Mouse (Mus musculus): Measurements from ENCODE around the gene Gnat1. TPM values are rescaled to one million over a fixed set of nuclear protein-coding genes. Genes with fewer than 3 reads are reported as not detected.

Gnat1 gene
- polyA plus RNA-seq, 1 experiment, result not detected

DNA sequence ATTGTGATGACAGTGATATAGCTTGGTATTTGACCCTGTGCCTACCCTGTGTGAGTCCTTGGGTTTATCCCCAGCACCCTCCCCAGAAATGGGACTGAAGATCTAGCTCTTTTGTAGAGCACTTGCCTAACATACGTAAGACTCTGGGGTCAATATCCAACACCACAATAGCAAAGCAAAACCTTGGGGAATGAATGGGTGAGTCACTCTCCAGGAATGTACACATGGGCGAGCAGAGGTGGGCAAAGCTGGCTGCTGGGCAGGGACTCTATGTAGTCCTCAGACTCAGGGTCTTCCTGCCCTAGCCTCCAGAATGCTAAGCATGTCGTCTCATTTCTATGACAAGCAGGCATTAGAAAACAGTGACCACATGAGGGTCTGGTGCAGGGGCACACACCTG, 30.7 kb downstream of the Gnat1 start:
- DNase-seq (ENCODE audit: low read depth in 1 of 2, low spot score in 2 of 2), result no peak
- Histone ChIP-seq H3K4me3 (ENCODE audit: extremely low read depth, insufficient read depth, insufficient read length) (no peak overlapping the region), H3K27ac (ENCODE audit: insufficient read depth, low read length) (no peak overlapping the region), H3K36me3 (ENCODE audit: control insufficient read depth, insufficient read depth, low read length) (no peaks in the 10 kb centered on the region), H3K27me3 (ENCODE audit: control insufficient read depth, insufficient read depth, low read length) (no peaks in the 10 kb centered on the region), H3K4me1 (ENCODE audit: control insufficient read depth, insufficient read depth, insufficient read length) (no peaks in the 10 kb centered on the region; the same call in 1 of the 2 replicates)
- WGBS, result 80% methylated on average over 3 of the region's 3 CpGs
- no peak for TF ChIP-seq CTCF (IDR thresholded peaks at IDR 0.05; ENCODE audit: extremely low read depth, insufficient read depth, insufficient read length, insufficient replicate concordance)
- TF ChIP-seq POLR2A (IDR thresholded peaks at IDR 0.05; ENCODE audit: low read depth, low read length), result no peak

DNA sequence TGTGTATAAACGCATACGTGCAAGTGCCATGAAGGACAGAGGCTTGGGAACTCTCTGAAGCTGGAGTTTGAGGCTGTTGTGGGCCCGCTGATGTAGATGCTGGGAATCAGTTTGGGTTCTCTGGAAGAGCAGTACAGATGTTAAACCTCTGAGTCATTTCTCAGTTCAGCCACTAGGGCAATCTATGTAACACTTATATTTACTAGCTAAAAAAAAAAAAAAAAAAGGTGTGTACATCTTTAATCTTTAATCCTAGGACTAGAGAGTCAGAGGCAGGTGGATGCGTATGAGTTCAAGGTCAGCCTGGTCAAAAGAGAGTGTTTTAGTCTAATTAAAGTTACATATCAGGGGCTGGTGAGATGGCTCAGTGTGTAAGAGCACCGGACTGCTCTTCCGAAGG, 32.5 kb downstream of the Gnat1 start:
- no peak overlapping the region for H3K27ac ChIP-seq (ENCODE audit: insufficient read depth, low read length)
- no peaks in the 10 kb centered on the region; the same call in 1 of the 2 replicates for H3K4me1 ChIP-seq (ENCODE audit: control insufficient read depth, insufficient read depth, insufficient read length)
- no peaks in the 10 kb centered on the region for H3K27me3 ChIP-seq (ENCODE audit: control insufficient read depth, insufficient read depth, low read length)
- no peak overlapping the region for H3K4me3 ChIP-seq (ENCODE audit: extremely low read depth, insufficient read depth, insufficient read length)
- TF ChIP-seq POLR2A (IDR thresholded peaks at IDR 0.05; ENCODE audit: low read depth, low read length) (no peak), CTCF (IDR thresholded peaks at IDR 0.05; ENCODE audit: extremely low read depth, insufficient read depth, insufficient read length, insufficient replicate concordance) (no peak)
- 84% methylated on average over 6 of the region's 6 CpGs for WGBS
- H3K36me3 ChIP-seq (ENCODE audit: control insufficient read depth, insufficient read depth, low read length), result no peaks in the 10 kb centered on the region
- no peak for DNase-seq (ENCODE audit: low read depth in 1 of 2, low spot score in 2 of 2)

DNA sequence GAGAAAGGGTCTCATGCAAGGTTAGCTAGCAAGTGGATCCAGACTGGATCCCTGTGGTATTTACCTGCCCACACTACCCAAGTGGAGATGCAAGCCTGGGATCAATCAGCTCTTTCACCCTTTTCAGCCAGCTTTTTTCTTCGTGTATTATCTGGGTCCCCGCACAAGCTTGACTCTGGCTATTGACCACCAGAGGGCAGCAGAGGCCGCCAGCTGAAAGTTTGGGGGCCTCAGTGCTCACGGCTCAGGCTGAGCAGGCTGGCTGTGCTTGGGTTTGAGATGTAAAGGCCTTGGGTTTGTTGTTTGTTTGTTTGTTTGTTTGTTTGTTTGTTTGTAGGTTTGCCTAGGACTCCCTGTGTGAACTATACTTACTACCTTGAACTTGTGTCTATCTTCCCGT, 33.9 kb downstream of the Gnat1 start:
- no peak overlapping the region for H3K4me3 ChIP-seq (ENCODE audit: extremely low read depth, insufficient read depth, insufficient read length)
- 19% methylated on average over 5 of the region's 5 CpGs for WGBS

DNA sequence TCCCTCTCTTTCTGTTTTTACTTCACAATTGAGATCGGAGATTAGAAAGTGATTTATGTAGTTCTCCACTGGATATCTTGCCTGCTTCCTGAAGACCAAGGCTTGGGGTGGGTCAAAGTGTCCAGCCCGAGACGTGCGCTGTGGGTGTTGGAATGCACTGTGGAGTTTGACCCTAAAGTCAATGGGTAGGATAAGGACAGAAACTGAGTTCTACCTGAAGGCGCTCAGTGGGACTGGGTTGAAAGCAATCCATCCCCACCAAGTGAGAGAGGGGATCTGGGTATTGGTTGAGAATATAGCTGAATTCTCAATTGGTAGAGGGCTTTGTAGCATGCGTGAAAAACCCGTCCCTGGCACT, 34.4 kb downstream of the Gnat1 start:
- DNase-seq (ENCODE audit: low read depth in 1 of 2, low spot score in 2 of 2), result no peak
- Histone ChIP-seq H3K27me3 (ENCODE audit: control insufficient read depth, insufficient read depth, low read length) (no peaks in the 10 kb centered on the region), H3K4me3 (ENCODE audit: extremely low read depth, insufficient read depth, insufficient read length) (no peak overlapping the region), H3K27ac (ENCODE audit: insufficient read depth, low read length) (no peak overlapping the region), H3K4me1 (ENCODE audit: control insufficient read depth, insufficient read depth, insufficient read length) (peaks cover 14% of the 10 kb centered on the region; the same call in 1 of the 2 replicates), H3K36me3 (ENCODE audit: control insufficient read depth, insufficient read depth, low read length) (no peaks in the 10 kb centered on the region)
- 35% methylated on average over 7 of the region's 7 CpGs for WGBS
- no peak for TF ChIP-seq POLR2A (IDR thresholded peaks at IDR 0.05; ENCODE audit: low read depth, low read length)
- TF ChIP-seq CTCF (IDR thresholded peaks at IDR 0.05; ENCODE audit: extremely low read depth, insufficient read depth, insufficient read length, insufficient replicate concordance), result no peak

More for the DNA sequence above, 33.9 kb downstream of the Gnat1 start:
- Histone ChIP-seq H3K36me3 (ENCODE audit: control insufficient read depth, insufficient read depth, low read length) (no peaks in the 10 kb centered on the region), H3K27me3 (ENCODE audit: control insufficient read depth, insufficient read depth, low read length) (no peaks in the 10 kb centered on the region), H3K27ac (ENCODE audit: insufficient read depth, low read length) (no peak overlapping the region), H3K4me1 (ENCODE audit: control insufficient read depth, insufficient read depth, insufficient read length) (peaks cover 11% of the 10 kb centered on the region; the same call in 1 of the 2 replicates)
- peak; percentile 64 to 70 for DNase-seq (ENCODE audit: low read depth in 1 of 2, low spot score in 2 of 2)
- TF ChIP-seq POLR2A (IDR thresholded peaks at IDR 0.05; ENCODE audit: low read depth, low read length), result no peak
- peak; percentile 97 for TF ChIP-seq CTCF (IDR thresholded peaks at IDR 0.05; ENCODE audit: extremely low read depth, insufficient read depth, insufficient read length, insufficient replicate concordance)

DNA sequence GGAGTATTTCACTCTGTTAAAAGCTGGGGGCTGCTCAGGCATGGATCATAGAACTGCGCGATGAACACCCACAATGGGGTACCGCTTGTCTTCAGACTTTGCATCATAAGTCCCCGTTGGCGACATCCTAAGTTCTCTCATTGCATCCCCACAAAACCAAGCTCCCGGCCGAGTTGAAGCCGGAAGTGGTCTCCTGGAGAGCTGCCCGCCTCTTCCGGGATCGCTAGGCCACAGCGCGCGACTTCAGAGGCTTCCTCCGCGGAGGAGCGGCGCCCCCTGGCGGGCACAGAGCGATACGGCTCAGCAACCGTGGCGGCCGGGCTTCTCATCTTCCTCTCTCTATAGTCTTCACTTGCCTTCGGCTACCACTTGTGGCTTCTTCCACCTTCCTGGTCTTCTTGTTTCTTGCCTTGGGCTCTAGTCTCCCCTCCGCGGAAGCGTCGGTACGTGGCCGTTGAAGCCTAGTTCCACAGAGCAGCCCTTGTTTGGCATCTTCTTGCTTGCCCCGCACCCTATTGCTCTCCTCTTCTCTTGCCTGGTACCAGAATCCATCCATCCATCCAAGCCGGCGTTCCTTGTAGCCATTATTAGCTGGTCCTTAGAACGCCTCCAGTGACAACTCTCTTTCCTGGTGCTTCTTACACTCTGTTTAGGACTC, 34.9 kb downstream of the Gnat1 start:
- peak overlapping the region; percentile 59 for H3K4me3 ChIP-seq (ENCODE audit: extremely low read depth, insufficient read depth, insufficient read length)
- no peaks in the 10 kb centered on the region for H3K36me3 ChIP-seq (ENCODE audit: control insufficient read depth, insufficient read depth, low read length)
- H3K27ac ChIP-seq (ENCODE audit: insufficient read depth, low read length), result peak overlapping the region; percentile 48
- DNase-seq (ENCODE audit: low read depth in 1 of 2, low spot score in 2 of 2), result peak; percentile 73 to 88
- peaks cover 18% of the 10 kb centered on the region; the same call in 1 of the 2 replicates for H3K4me1 ChIP-seq (ENCODE audit: control insufficient read depth, insufficient read depth, insufficient read length)
- TF ChIP-seq CTCF (IDR thresholded peaks at IDR 0.05; ENCODE audit: extremely low read depth, insufficient read depth, insufficient read length, insufficient replicate concordance) (peak; percentile 99), POLR2A (IDR thresholded peaks at IDR 0.05; ENCODE audit: low read depth, low read length) (no peak; the same call in 1 of the 2 replicates)
- no peaks in the 10 kb centered on the region for H3K27me3 ChIP-seq (ENCODE audit: control insufficient read depth, insufficient read depth, low read length)
- WGBS, result 3% methylated on average over 35 of the region's 35 CpGs

DNA sequence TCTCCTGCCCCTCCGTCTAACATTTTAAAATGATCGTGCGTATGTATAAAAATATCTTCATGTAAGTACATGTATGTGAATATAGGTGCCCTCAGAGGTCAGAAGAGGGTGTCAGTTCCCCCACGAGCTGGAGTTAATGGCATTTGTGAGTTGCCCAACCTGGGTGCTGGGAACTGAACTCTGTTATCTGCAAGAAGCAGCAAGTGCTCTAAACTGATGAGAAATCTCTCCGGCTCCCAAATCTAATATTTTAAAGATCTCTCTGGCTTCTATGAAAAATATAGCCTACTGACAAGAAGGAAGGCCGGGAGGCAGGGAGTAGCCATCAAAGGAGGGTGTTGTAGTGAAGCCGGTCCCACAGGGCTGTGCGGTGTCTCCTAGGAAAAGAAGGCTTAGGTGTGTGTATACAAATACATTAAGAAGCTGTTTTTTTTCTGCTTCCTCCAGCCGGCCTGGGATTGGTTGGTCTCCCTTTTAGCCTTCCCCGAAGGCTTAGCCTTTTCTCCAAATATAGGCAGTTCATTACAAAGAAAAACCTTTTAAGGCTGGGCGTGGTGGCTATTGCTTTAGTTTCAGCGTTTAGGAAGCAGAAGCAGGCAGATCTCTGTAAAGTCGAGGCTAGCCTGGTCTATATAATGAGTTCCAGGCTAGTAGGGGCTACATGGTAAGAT, 35.8 kb downstream of the Gnat1 start:
- no peak overlapping the region for H3K27ac ChIP-seq (ENCODE audit: insufficient read depth, low read length)
- no peaks in the 10 kb centered on the region for H3K27me3 ChIP-seq (ENCODE audit: control insufficient read depth, insufficient read depth, low read length)
- peaks cover 18% of the 10 kb centered on the region; the same call in 1 of the 2 replicates for H3K4me1 ChIP-seq (ENCODE audit: control insufficient read depth, insufficient read depth, insufficient read length)
- WGBS, result 85% methylated on average over 13 of the region's 13 CpGs
- no peaks in the 10 kb centered on the region for H3K36me3 ChIP-seq (ENCODE audit: control insufficient read depth, insufficient read depth, low read length)
- DNase-seq (ENCODE audit: low read depth in 1 of 2, low spot score in 2 of 2), result no peak
- no peak overlapping the region for H3K4me3 ChIP-seq (ENCODE audit: extremely low read depth, insufficient read depth, insufficient read length)
- no peak for TF ChIP-seq CTCF (IDR thresholded peaks at IDR 0.05; ENCODE audit: extremely low read depth, insufficient read depth, insufficient read length, insufficient replicate concordance)
- TF ChIP-seq POLR2A (IDR thresholded peaks at IDR 0.05; ENCODE audit: low read depth, low read length), result no peak

DNA sequence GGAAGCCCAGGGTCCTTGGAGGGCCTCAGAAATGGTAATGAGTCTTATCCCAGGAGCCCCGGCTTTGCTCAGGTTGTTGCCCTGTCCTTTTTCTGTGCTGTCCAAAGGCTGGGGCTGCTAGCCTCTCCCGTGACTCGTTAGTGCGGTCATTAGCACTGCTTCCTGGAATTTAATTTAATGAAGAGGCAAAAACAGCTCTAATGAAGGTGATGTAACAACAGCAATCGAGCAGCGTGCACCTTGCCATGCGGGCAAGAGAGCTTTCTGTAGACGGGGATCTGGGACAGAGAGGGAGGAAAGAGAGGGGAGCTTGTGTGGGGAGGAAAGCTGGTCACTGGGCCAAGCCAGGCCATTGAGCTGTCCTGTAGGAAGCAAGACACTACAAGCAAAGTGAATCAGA, 37.8 kb downstream of the Gnat1 start:
- H3K27me3 ChIP-seq (ENCODE audit: control insufficient read depth, insufficient read depth, low read length), result no peaks in the 10 kb centered on the region
- no peak for DNase-seq (ENCODE audit: low read depth in 1 of 2, low spot score in 2 of 2)
- no peak for TF ChIP-seq CTCF (IDR thresholded peaks at IDR 0.05; ENCODE audit: extremely low read depth, insufficient read depth, insufficient read length, insufficient replicate concordance)
- no peak for TF ChIP-seq POLR2A (IDR thresholded peaks at IDR 0.05; ENCODE audit: low read depth, low read length)
- H3K27ac ChIP-seq (ENCODE audit: insufficient read depth, low read length), result peak overlapping the region; percentile 82; the same call in 1 of the 2 replicates
- H3K4me1 ChIP-seq (ENCODE audit: control insufficient read depth, insufficient read depth, insufficient read length), result peaks cover 18% of the 10 kb centered on the region; the same call in 1 of the 2 replicates
- WGBS, result 87% methylated on average over 8 of the region's 8 CpGs
- no peak overlapping the region for H3K4me3 ChIP-seq (ENCODE audit: extremely low read depth, insufficient read depth, insufficient read length)
- no peaks in the 10 kb centered on the region for H3K36me3 ChIP-seq (ENCODE audit: control insufficient read depth, insufficient read depth, low read length)

Measured in spleen, adult 2 months (tissue).